Mouse (Mus musculus): ENCODE results near the gene Shroom3. TPM values are rescaled to one million over a fixed set of nuclear protein-coding genes. Genes with fewer than 3 reads are reported as not detected.
"Not testable (repeated sequence)": the region's sequence is repeated elsewhere in the genome, so short reads cannot be mapped to it uniquely, and the experiment has no call there.

The Shroom3 gene
- polyA plus RNA-seq, 1 experiment, result 4.4 TPM

- Histone ChIP-seq H3K27me3 (ENCODE audit: control insufficient read depth, insufficient read depth, low read length) (no peaks in the 10 kb centered on the region), H3K27ac (ENCODE audit: insufficient read depth, low read length) (no peak overlapping the region), H3K4me1 (ENCODE audit: control insufficient read depth, insufficient read depth, low read length) (no peaks in the 10 kb centered on the region), H3K4me3 (replicated peaks; ENCODE audit: insufficient read depth, low read depth, low read length) (no peak overlapping the region)
- 93% methylated on average over 3 of the region's 3 CpGs for WGBS
- TF ChIP-seq CTCF (IDR thresholded peaks at IDR 0.05; ENCODE audit: borderline replicate concordance, insufficient read depth, low read depth, low read length) (no peak), POLR2A (IDR thresholded peaks at IDR 0.05; ENCODE audit: borderline replicate concordance, insufficient read depth, low read length) (no peak)
- no peak for DNase-seq
These were observed 227.6 kb downstream of the Shroom3 start for GRCm38 (mm10) chr5:92910838-92911237.

GRCm38 (mm10) chr5:92915421-92915820, 232.2 kb downstream of the Shroom3 start:
- Histone ChIP-seq H3K4me1 (ENCODE audit: control insufficient read depth, insufficient read depth, low read length) (no peaks in the 10 kb centered on the region), H3K4me3 (replicated peaks; ENCODE audit: insufficient read depth, low read depth, low read length) (no peak overlapping the region), H3K27me3 (ENCODE audit: control insufficient read depth, insufficient read depth, low read length) (no peaks in the 10 kb centered on the region), H3K27ac (ENCODE audit: insufficient read depth, low read length) (no peak overlapping the region)
- TF ChIP-seq CTCF (IDR thresholded peaks at IDR 0.05; ENCODE audit: borderline replicate concordance, insufficient read depth, low read depth, low read length), result no peak
- no peak for TF ChIP-seq POLR2A (IDR thresholded peaks at IDR 0.05; ENCODE audit: borderline replicate concordance, insufficient read depth, low read length)
- 60% methylated on average over 10 of the region's 10 CpGs for WGBS
- DNase-seq, result no peak

GRCm38 (mm10) chr5:92917755-92918154, 234.5 kb downstream of the Shroom3 start:
- no peak for TF ChIP-seq CTCF (IDR thresholded peaks at IDR 0.05; ENCODE audit: borderline replicate concordance, insufficient read depth, low read depth, low read length)
- no peak for TF ChIP-seq POLR2A (IDR thresholded peaks at IDR 0.05; ENCODE audit: borderline replicate concordance, insufficient read depth, low read length)
- Histone ChIP-seq H3K4me1 (ENCODE audit: control insufficient read depth, insufficient read depth, low read length) (no peaks in the 10 kb centered on the region), H3K27me3 (ENCODE audit: control insufficient read depth, insufficient read depth, low read length) (no peaks in the 10 kb centered on the region), H3K27ac (ENCODE audit: insufficient read depth, low read length) (no peak overlapping the region), H3K4me3 (replicated peaks; ENCODE audit: insufficient read depth, low read depth, low read length) (no peak overlapping the region)
- WGBS, result 93% methylated on average over 6 of the region's 6 CpGs
- no peak for DNase-seq

GRCm38 (mm10) chr5:92918170-92918569, 234.9 kb downstream of the Shroom3 start:
- Histone ChIP-seq H3K4me1 (ENCODE audit: control insufficient read depth, insufficient read depth, low read length) (no peaks in the 10 kb centered on the region), H3K27me3 (ENCODE audit: control insufficient read depth, insufficient read depth, low read length) (no peaks in the 10 kb centered on the region), H3K27ac (ENCODE audit: insufficient read depth, low read length) (no peak overlapping the region), H3K4me3 (replicated peaks; ENCODE audit: insufficient read depth, low read depth, low read length) (no peak overlapping the region)
- 55% methylated on average over 10 of the region's 10 CpGs for whole genome bisulfite sequencing
- no peak for DNase-seq
- TF ChIP-seq POLR2A (IDR thresholded peaks at IDR 0.05; ENCODE audit: borderline replicate concordance, insufficient read depth, low read length) (no peak), CTCF (IDR thresholded peaks at IDR 0.05; ENCODE audit: borderline replicate concordance, insufficient read depth, low read depth, low read length) (no peak)

- WGBS, result 36% methylated on average over 9 of the region's 9 CpGs
- no peak overlapping the region for H3K27ac ChIP-seq (ENCODE audit: insufficient read depth, low read length)
- H3K4me1 ChIP-seq (ENCODE audit: control insufficient read depth, insufficient read depth, low read length), result no peaks in the 10 kb centered on the region
- TF ChIP-seq POLR2A (IDR thresholded peaks at IDR 0.05; ENCODE audit: borderline replicate concordance, insufficient read depth, low read length) (no peak), CTCF (IDR thresholded peaks at IDR 0.05; ENCODE audit: borderline replicate concordance, insufficient read depth, low read depth, low read length) (no peak)
- H3K4me3 ChIP-seq (replicated peaks; ENCODE audit: insufficient read depth, low read depth, low read length), result no peak overlapping the region
- no peaks in the 10 kb centered on the region for H3K27me3 ChIP-seq (ENCODE audit: control insufficient read depth, insufficient read depth, low read length)
- DNase-seq, result no peak
These were observed 235.6 kb downstream of the Shroom3 start for GRCm38 (mm10) chr5:92918866-92919265.

GRCm38 (mm10) chr5:92919390-92919789, 236.2 kb downstream of the Shroom3 start:
- Histone ChIP-seq H3K27ac (ENCODE audit: insufficient read depth, low read length) (no peak overlapping the region), H3K4me1 (ENCODE audit: control insufficient read depth, insufficient read depth, low read length) (no peaks in the 10 kb centered on the region), H3K27me3 (ENCODE audit: control insufficient read depth, insufficient read depth, low read length) (no peaks in the 10 kb centered on the region), H3K4me3 (replicated peaks; ENCODE audit: insufficient read depth, low read depth, low read length) (no peak overlapping the region)
- DNase-seq, result no peak
- WGBS, result 67% methylated on average over 14 of the region's 14 CpGs
- TF ChIP-seq CTCF (IDR thresholded peaks at IDR 0.05; ENCODE audit: borderline replicate concordance, insufficient read depth, low read depth, low read length), result no peak
- no peak for TF ChIP-seq POLR2A (IDR thresholded peaks at IDR 0.05; ENCODE audit: borderline replicate concordance, insufficient read depth, low read length)

GRCm38 (mm10) chr5:92920984-92921383, 237.7 kb downstream of the Shroom3 start:
- no peak for TF ChIP-seq POLR2A (IDR thresholded peaks at IDR 0.05; ENCODE audit: borderline replicate concordance, insufficient read depth, low read length)
- TF ChIP-seq CTCF (IDR thresholded peaks at IDR 0.05; ENCODE audit: borderline replicate concordance, insufficient read depth, low read depth, low read length), result no peak
- H3K4me1 ChIP-seq (ENCODE audit: control insufficient read depth, insufficient read depth, low read length), result no peaks in the 10 kb centered on the region
- H3K4me3 ChIP-seq (replicated peaks; ENCODE audit: insufficient read depth, low read depth, low read length), result no peak overlapping the region
- WGBS, result 77% methylated on average over 8 of the region's 8 CpGs
- no peak for DNase-seq
- no peak overlapping the region for H3K27ac ChIP-seq (ENCODE audit: insufficient read depth, low read length)
- H3K27me3 ChIP-seq (ENCODE audit: control insufficient read depth, insufficient read depth, low read length), result no peaks in the 10 kb centered on the region

GRCm38 (mm10) chr5:92921728-92922127, 238.5 kb downstream of the Shroom3 start:
- H3K27ac ChIP-seq (ENCODE audit: insufficient read depth, low read length), result no peak overlapping the region
- H3K4me3 ChIP-seq (replicated peaks; ENCODE audit: insufficient read depth, low read depth, low read length), result no peak overlapping the region
- TF ChIP-seq POLR2A (IDR thresholded peaks at IDR 0.05; ENCODE audit: borderline replicate concordance, insufficient read depth, low read length) (no peak), CTCF (IDR thresholded peaks at IDR 0.05; ENCODE audit: borderline replicate concordance, insufficient read depth, low read depth, low read length) (no peak)
- no peaks in the 10 kb centered on the region for H3K4me1 ChIP-seq (ENCODE audit: control insufficient read depth, insufficient read depth, low read length)
- DNase-seq, result no peak
- no peaks in the 10 kb centered on the region for H3K27me3 ChIP-seq (ENCODE audit: control insufficient read depth, insufficient read depth, low read length)
- 85% methylated on average over 8 of the region's 8 CpGs for WGBS

- 92% methylated on average over 5 of the region's 5 CpGs for WGBS
These were observed 239.7 kb downstream of the Shroom3 start for GRCm38 (mm10) chr5:92922981-92923380.

More at GRCm38 (mm10) chr5:92922981-92923380, 239.7 kb downstream of the Shroom3 start:
- not testable (repeated sequence) for H3K27ac ChIP-seq (ENCODE audit: insufficient read depth, low read length); H3K4me1 ChIP-seq (ENCODE audit: control insufficient read depth, insufficient read depth, low read length); DNase-seq; H3K4me3 ChIP-seq (replicated peaks; ENCODE audit: insufficient read depth, low read depth, low read length); H3K27me3 ChIP-seq (ENCODE audit: control insufficient read depth, insufficient read depth, low read length)

All from cerebellum, adult 2 months (tissue).